Mouse (Mus musculus): ENCODE data around the gene Asap2.
"Not testable (repeated sequence)": the region's sequence is repeated elsewhere in the genome, so short reads cannot be mapped to it uniquely, and the experiment has no call there.

Gene Asap2

GRCm38 (mm10) chr12:20990132-20990531, at the start of gene Asap2:
TSS of gene Asap2 (plus strand) at chr12:20990459.
- peak; percentile 7 to 9 for DNase-seq

GRCm38 (mm10) chr12:20947051-20947997, 42.9 kb upstream of the Asap2 start:
- not testable (repeated sequence) for DNase-seq

GRCm38 (mm10) chr12:20990579-20990978, 320 bp downstream of the Asap2 start:
- peak; percentile 1 for DNase-seq

- DNase-seq, result not testable (repeated sequence)
These were observed 40.6 kb downstream of the Asap2 start for GRCm38 (mm10) chr12:21030875-21031274.

GRCm38 (mm10) chr12:21046716-21047115, 56.5 kb downstream of the Asap2 start:
- not testable (repeated sequence) for DNase-seq

- DNase-seq, result peak; percentile 76 to 84
These were observed 85.5 kb downstream of the Asap2 start for GRCm38 (mm10) chr12:21075731-21076130.

- not testable (repeated sequence) for DNase-seq
These were observed 99.9 kb downstream of the Asap2 start for GRCm38 (mm10) chr12:21090168-21090567.

- DNase-seq, result not testable (repeated sequence)
These were observed 102.2 kb downstream of the Asap2 start for GRCm38 (mm10) chr12:21092446-21092845.

- not testable (repeated sequence) for DNase-seq
These were observed 107.6 kb downstream of the Asap2 start for GRCm38 (mm10) chr12:21097806-21098325.

- not testable (repeated sequence) for DNase-seq
These were observed 120.8 kb downstream of the Asap2 start for GRCm38 (mm10) chr12:21111116-21111475.

GRCm38 (mm10) chr12:21111476-21112452, 121.5 kb downstream of the Asap2 start:
- peak; percentile 74 to 84 for DNase-seq

GRCm38 (mm10) chr12:21112453-21112857, 122.2 kb downstream of the Asap2 start:
- peak; percentile 78 to 80 for DNase-seq

- peak; percentile 43 to 46 for DNase-seq
These were observed 129.2 kb downstream of the Asap2 start for GRCm38 (mm10) chr12:21119446-21119845.

- DNase-seq, result no peak
These were observed 132.6 kb downstream of the Asap2 start for GRCm38 (mm10) chr12:21122818-21123217.

- DNase-seq, result no peak
These were observed 133.4 kb downstream of the Asap2 start for GRCm38 (mm10) chr12:21123647-21124046.

- DNase-seq, result peak in 1 of 2 experiments; percentile 10
These were observed 135.6 kb downstream of the Asap2 start for GRCm38 (mm10) chr12:21125675-21126470.

- DNase-seq, result peak in 1 of 2 experiments; percentile 4
These were observed 136.3 kb downstream of the Asap2 start for GRCm38 (mm10) chr12:21126516-21126915.

GRCm38 (mm10) chr12:21128930-21129869, 138.9 kb downstream of the Asap2 start:
- DNase-seq, result peak; percentile 34 to 38

GRCm38 (mm10) chr12:21130274-21130823, 140.1 kb downstream of the Asap2 start:
- no peak for DNase-seq

- peak in 1 of 2 experiments; percentile 65 for DNase-seq
These were observed 142.3 kb downstream of the Asap2 start for GRCm38 (mm10) chr12:21132537-21132936.
